Mouse (Mus musculus): Measurements from ENCODE around the gene Meaf6. TPM values are rescaled to one million over a fixed set of nuclear protein-coding genes. Genes with fewer than 3 reads are reported as not detected.

The Meaf6 gene
- polyA plus RNA-seq, 1 experiment from 2014 or later = 49.2 TPM

- Histone ChIP-seq H3K4me3 (ENCODE audit: inconsistent target) (no peak overlapping the region), H3K27ac (no peak overlapping the region), H3K36me3 (ENCODE audit: inconsistent target) (no peaks in the 10 kb centered on the region), H3K79me2 (ENCODE audit: inconsistent target) (no peaks in the 10 kb centered on the region)
- WGBS (ENCODE audit: missing documents) = 93% methylated on average over 7 of the region's 7 CpGs
Measured at GRCm38 (mm10) chr4:125162701-125163100, 77.8 kb downstream of the Meaf6 start.

Other genes with a start within 250 kb of the Meaf6 start
- gene Yrdc, start 234.5 kb upstream of the Meaf6 start, polyA plus RNA-seq (2018) = 12.5 to 25.5 TPM (median 17.8 TPM) in 3 replicates
- gene 1110065P20Rik, start 233.9 kb upstream of the Meaf6 start, polyA plus RNA-seq (2018) = 2.6 to 13.3 TPM (median 13.0 TPM) in 3 replicates
- 0.18 to 0.49 TPM (median 0.26 TPM) in 3 replicates for gene Maneal, start 223.0 kb upstream of the Meaf6 start, polyA plus RNA-seq (2018)
- gene Epha10, start 204.2 kb upstream of the Meaf6 start, polyA plus RNA-seq (2018) = not detected in 3 replicates
- 8.4 to 11.2 TPM (median 9.5 TPM) in 3 replicates for gene 9930104L06Rik, start 148.1 kb upstream of the Meaf6 start, polyA plus RNA-seq (2018)
- 4.8 to 19.0 TPM (median 15.7 TPM) in 3 replicates for gene Cdca8, start 145.8 kb upstream of the Meaf6 start, polyA plus RNA-seq (2018)
- gene Rspo1, start 98.7 kb upstream of the Meaf6 start, polyA plus RNA-seq (2018) = not detected in 3 replicates
- 26.3 to 51.8 TPM (median 39.8 TPM) in 3 replicates for gene Gnl2, start 68.5 kb upstream of the Meaf6 start, polyA plus RNA-seq (2018)
- gene Dnali1, start 19.4 kb upstream of the Meaf6 start, polyA plus RNA-seq (2018) = 0.09 TPM in 1 of 3 replicates, not detected in the others
- gene Snip1, start 18.5 kb upstream of the Meaf6 start, polyA plus RNA-seq (2018) = 15.9 to 19.4 TPM (median 15.9 TPM) in 3 replicates
- 6.2 to 14.2 TPM (median 8.5 TPM) in 3 replicates for gene Zc3h12a, start 42.7 kb downstream of the Meaf6 start, polyA plus RNA-seq (2018)

All from macrophage (primary cell).